Mouse (Mus musculus): ENCODE measurements around the gene Pgghg. TPM values are rescaled to one million over a fixed set of nuclear protein-coding genes. Genes with fewer than 3 reads are reported as not detected.

The Pgghg gene
- 9.8 and 11.2 TPM in 2 replicates for polyA plus RNA-seq (2012; rRNA removed)

DNA sequence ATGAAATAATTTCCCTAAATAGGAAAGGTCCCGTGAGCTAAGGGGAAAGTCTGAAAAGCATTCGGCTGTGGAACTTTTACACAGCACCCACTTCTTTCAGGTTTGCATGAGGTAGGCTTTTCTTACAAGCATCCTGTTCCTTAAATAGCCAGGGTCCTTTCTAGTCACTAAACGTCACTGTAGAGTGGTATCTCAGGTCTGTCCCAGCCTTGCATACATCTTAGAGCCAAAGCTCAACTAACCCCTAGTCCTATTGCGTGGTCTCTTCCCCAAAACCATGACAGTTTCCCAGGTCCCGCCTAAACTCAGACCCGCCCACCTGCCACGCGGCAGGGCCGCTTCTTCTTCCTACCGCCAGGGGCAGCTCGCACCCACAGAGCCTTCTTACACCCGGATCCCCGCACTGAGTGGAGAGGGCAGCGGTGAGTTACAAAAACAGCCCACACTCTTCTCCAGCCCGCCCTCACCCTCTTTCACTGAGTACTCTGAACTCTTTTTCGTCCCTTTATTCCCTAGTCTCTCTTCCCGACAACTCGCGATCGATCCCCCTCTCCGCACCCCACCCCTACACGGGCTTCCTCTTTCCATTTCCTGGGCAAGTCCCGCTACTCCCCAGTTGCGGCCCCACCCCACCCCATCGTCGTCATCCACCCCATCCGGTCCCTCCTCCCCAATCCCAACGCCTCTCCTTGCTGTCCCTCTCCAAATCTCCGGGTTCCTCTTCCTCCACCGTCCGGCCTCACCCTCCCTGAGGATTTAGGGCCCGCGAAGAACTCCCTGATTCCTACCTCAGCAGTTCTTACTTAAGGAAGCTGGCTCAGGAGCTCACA is at the start of gene Pgghg:
Gene Pgghg (plus strand): TSS at position 170 of the 830 bp plus-strand sequence.

DNA sequence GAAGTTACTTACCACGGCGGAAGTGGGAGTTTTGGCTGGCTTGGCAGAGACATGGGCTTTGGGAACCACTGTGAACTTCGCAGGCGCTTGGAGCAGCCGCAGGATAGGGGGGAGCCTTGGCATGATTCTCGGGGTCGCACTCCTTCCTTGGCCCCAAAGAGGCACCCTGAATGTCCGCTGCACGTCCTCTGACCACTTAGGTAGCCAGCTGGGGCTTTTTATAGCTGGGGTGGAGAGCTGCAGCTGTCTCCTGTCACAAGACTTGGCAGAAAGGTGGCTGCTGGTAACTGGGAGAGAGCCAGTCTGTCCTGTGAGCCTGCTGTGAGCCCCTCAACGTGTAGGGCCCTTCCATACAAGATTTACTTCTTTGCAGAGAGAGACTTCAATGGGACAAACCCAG is 41.0 kb upstream of the Pgghg start, which contains the start of gene Cox8b:
Gene Cox8b (minus strand): TSS at position 227 of the 400 bp plus-strand sequence.

DNA sequence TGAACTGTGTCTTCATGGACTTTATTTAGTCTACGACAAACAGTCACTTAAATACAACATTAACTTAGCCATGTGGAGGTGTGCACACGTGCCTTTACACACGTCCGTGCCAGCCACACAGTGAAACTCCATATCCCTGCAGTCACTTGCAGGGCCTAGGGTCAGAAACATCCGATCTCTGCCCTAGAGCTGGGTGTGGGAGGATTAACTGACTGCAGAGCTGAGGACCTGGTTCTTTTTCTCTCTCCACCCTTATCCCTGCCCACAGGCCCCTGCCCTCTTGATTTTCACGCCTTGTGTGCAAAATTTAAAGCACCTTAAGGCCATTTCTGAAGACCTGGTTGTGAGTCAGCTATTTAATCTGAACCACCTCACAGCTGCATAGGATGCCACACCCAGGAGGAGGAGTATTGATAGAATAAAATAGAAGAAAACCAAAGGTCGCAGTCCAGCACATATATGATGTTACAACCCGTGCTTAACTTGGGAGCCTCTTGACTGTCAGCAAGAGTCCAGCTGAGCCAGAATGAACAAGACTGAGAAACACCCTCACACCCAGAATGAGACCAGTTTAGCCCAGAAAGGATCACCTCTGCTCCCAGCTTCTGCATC is 20.7 kb upstream of the Pgghg start, which contains the start of gene Nlrp6:
Gene Nlrp6 (plus strand): TSS at position 485 of the 612 bp plus-strand sequence.

DNA sequence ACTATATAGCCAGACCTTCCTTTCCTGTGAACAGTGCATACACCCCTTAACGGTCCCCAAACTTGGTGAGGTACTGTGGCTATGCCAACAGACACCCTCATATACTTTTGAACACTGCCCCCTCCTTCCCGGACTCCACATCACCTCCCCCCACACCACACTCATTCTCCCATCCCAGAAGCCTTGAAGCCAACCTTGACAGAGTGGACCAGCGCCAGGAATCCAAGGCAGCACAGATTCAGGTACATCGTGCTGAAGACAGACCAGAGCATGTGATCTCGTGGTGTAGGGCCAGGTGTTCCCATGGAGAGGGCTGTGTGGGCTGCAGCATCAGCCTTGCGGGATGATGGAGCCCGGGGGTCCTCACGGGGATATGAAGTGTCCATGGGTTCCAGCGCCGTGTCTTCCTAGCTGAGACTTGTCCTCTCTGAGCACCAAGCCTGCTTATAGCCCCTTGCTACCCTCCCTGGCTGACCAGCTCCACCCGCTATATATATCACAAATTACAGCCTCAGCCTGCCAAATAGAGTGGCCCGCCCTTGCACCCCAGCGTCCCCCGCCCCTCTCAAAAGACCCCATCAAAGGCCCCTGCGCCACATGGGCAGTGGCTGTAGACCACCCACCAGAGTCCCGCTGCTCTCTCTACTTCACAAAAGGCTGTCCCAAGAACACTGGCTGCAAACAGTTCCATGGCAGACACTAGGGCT is 8.8 kb downstream of the Pgghg start, which contains the start of gene Ifitm5:
Gene Ifitm5 (minus strand): TSS at position 468 of the 707 bp plus-strand sequence.

DNA sequence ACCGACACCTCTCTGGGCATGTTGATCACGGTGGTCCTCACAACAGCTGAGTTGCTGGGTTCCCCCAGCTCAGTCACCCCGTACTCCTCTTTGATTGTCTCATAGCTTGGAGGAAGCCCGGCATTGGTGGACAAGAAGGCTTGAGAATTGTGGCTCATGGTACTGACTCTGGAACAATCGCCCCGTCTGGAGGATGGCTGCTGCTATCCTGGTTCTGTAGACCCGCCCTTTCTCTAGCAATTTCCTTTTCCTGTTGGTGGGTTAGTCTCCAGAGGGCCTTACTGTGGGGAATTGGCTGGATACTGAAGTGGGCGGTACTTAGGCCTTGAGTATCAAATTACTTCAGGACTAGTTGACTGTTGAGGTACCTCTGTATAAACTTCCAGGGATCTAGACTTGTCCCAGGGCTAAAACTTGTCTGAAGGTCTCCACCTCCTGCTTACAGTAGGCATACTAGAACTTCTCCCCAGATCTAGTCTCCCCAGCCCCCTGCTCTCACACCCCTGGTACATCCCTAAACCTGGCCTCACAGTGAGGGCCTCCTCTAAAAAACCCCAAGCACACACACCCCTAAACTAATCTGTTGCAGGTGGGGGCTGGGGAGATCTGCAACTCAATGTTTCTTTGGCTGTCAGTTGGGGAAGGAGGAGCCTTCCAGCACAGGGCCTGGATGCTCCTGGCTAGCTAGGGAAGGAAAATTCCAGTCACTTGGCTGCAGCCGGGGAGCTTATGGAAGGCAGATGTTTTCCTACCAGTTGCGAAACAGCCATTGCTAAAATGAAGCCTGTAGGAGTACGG is 14.8 kb downstream of the Pgghg start, which contains the start of the genes Gm45717 and Ifitm2:
Gene Gm45717 (minus strand): TSS at position 180 of the 798 bp plus-strand sequence.
Gene Ifitm2 (minus strand): TSS at position 230 of the 798 bp plus-strand sequence.

DNA sequence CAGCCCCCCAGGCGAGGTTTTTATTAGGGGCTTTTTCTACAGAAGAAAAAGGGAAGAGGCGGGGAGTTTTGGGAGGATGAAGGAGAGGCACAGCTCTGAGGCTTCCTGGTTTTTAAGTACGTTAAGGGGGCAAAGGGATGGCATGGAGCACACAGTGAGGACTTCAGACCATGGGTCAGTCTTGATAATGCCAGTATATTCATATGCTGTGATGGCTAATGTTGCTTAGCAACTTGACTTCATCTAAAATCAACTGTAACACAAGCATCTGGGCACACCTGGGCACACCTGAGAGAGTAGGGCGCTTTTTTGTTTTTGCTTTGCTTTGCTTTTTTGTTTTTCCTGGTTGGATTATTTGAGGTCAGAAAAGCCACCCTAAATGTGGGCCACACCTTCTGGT is 25.7 kb downstream of the Pgghg start, which contains the start of gene Ifitm1:
Gene Ifitm1 (plus strand): TSS at position 301 of the 400 bp plus-strand sequence.

Other genes starting within 250 kb of the Pgghg start
- not detected in 2 replicates for gene Olfr541, start 244.1 kb upstream of the Pgghg start, polyA plus RNA-seq (2012; rRNA removed)
- not detected in 2 replicates for gene Cyp2e1, start 177.7 kb upstream of the Pgghg start, polyA plus RNA-seq (2012; rRNA removed)
- gene Syce1, start 153.5 kb upstream of the Pgghg start, polyA plus RNA-seq (2012; rRNA removed), result 0.26 and 0.66 TPM in 2 replicates
- gene Zfp941, start 119.2 kb upstream of the Pgghg start, polyA plus RNA-seq (2012; rRNA removed), result 11.1 and 13.3 TPM in 2 replicates
- gene Urah, start 106.4 kb upstream of the Pgghg start, polyA plus RNA-seq (2012; rRNA removed), result 0.24 and 1.4 TPM in 2 replicates
- gene Scgb1c1, start 95.8 kb upstream of the Pgghg start, polyA plus RNA-seq (2012; rRNA removed), result 0.25 TPM in 1 of 2 replicates, not detected in the other
- 0.12 and 0.16 TPM in 2 replicates for gene Odf3, start 93.6 kb upstream of the Pgghg start, polyA plus RNA-seq (2012; rRNA removed)
- 0.24 and 0.28 TPM in 2 replicates for gene Gm45785, start 85.1 kb upstream of the Pgghg start, polyA plus RNA-seq (2012; rRNA removed)
- 103 and 106 TPM in 2 replicates for gene Ric8a, start 84.4 kb upstream of the Pgghg start, polyA plus RNA-seq (2012; rRNA removed)
- 33.4 and 36.0 TPM in 2 replicates for gene Bet1l, start 83.8 kb upstream of the Pgghg start, polyA plus RNA-seq (2012; rRNA removed)
- gene Psmd13, start 59.4 kb upstream of the Pgghg start, polyA plus RNA-seq (2012; rRNA removed), result 140 and 147 TPM in 2 replicates
- gene Sirt3, start 59.1 kb upstream of the Pgghg start, polyA plus RNA-seq (2012; rRNA removed), result 57.5 and 62.3 TPM in 2 replicates
- 3.9 TPM in 1 of 2 replicates, not detected in the other for gene Cox8b, start 40.9 kb upstream of the Pgghg start, polyA plus RNA-seq (2012; rRNA removed)
- 0.59 and 0.66 TPM in 2 replicates for gene Nlrp6, start 20.5 kb upstream of the Pgghg start, polyA plus RNA-seq (2012; rRNA removed)
- 0.48 and 7.3 TPM in 2 replicates for gene Ifitm5, start 8.9 kb downstream of the Pgghg start, polyA plus RNA-seq (2012; rRNA removed)
- 0.21 TPM in 1 of 2 replicates, not detected in the other for gene Gm45717, start 14.5 kb downstream of the Pgghg start, polyA plus RNA-seq (2012; rRNA removed)
- gene Ifitm2, start 14.6 kb downstream of the Pgghg start, polyA plus RNA-seq (2012; rRNA removed), result 139 and 160 TPM in 2 replicates
- 33.6 and 57.6 TPM in 2 replicates for gene Ifitm1, start 25.8 kb downstream of the Pgghg start, polyA plus RNA-seq (2012; rRNA removed)
- 43.6 and 46.5 TPM in 2 replicates for gene Ifitm3, start 69.4 kb downstream of the Pgghg start, polyA plus RNA-seq (2012; rRNA removed)
- 0.56 and 0.82 TPM in 2 replicates for gene Ifitm6, start 76.5 kb downstream of the Pgghg start, polyA plus RNA-seq (2012; rRNA removed)
- gene Gm17387, start 87.7 kb downstream of the Pgghg start, polyA plus RNA-seq (2012; rRNA removed), result not detected in 2 replicates
- 186 and 189 TPM in 2 replicates for gene B4galnt4, start 119.7 kb downstream of the Pgghg start, polyA plus RNA-seq (2012; rRNA removed)
- gene Pkp3, start 136.8 kb downstream of the Pgghg start, polyA plus RNA-seq (2012; rRNA removed), result 0.04 and 1.6 TPM in 2 replicates
- 2.3 and 2.5 TPM in 2 replicates for gene Sigirr, start 159.2 kb downstream of the Pgghg start, polyA plus RNA-seq (2012; rRNA removed)
- gene Ano9, start 176.4 kb downstream of the Pgghg start, polyA plus RNA-seq (2012; rRNA removed), result 0.92 and 1.00 TPM in 2 replicates
- gene Ptdss2, start 181.0 kb downstream of the Pgghg start, polyA plus RNA-seq (2012; rRNA removed), result 57.7 and 58.1 TPM in 2 replicates
- 31.5 and 34.6 TPM in 2 replicates for gene Rnh1, start 231.5 kb downstream of the Pgghg start, polyA plus RNA-seq (2012; rRNA removed)